Mouse (Mus musculus) spleen, postnatal 36 days (tissue): ENCODE results near the gene Entpd7.

Experiments used
- DNase-seq, 2 experiments: peaks; one replicate each; pipeline ENCODE4 v3.0.0; 2022; ENCODE audit warnings: low spot score in 2 of 2, mixed read lengths in 1 of 2

Gene Entpd7

GRCm38 (mm10) chr19:43674730-43675524 is 14.5 kb upstream of the Entpd7 start, which contains the start of gene Slc25a28:
Slc25a28 (minus strand) TSS chr19:43674881.
- DNase-seq: peak; percentile 99 to 100

GRCm38 (mm10) chr19:43675525-43676400 is 13.7 kb upstream of the Entpd7 start:
- peak; percentile 60 to 67 for DNase-seq

DNA sequence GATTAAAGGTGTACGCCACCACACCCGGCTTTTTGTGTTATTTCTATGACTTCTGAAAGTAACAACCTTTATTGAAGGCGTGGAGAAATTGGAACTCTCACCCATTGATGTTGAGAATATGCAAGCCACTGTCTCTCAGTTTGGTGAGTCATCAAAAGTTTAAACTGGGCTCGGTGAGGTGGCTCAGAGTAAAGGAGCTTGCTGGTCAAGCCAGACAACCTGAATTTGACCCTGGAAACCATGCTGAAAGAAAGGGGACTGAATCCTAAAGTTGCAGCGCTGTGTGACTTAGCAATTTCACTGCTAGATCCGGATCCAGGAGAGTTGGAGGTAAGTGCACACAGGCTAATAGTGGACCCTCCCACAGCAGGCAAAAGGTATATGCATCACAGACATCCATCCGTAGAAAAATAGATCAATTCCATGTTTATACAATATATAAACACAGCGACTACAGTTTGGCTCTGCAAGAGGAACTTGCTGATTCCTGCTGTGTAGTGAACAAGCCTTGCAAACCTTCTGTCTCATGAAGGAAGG is 10.9 kb upstream of the Entpd7 start:
- no peak for DNase-seq

- peak; percentile 61 to 75 for DNase-seq
These were observed 9.9 kb upstream of the Entpd7 start for GRCm38 (mm10) chr19:43679474-43679981.

- DNase-seq: no peak
These were observed 7.9 kb upstream of the Entpd7 start for GRCm38 (mm10) chr19:43681541-43681940.

- DNase-seq: no peak
These were observed 3.3 kb downstream of the Entpd7 start for GRCm38 (mm10) chr19:43692815-43693214.

DNA sequence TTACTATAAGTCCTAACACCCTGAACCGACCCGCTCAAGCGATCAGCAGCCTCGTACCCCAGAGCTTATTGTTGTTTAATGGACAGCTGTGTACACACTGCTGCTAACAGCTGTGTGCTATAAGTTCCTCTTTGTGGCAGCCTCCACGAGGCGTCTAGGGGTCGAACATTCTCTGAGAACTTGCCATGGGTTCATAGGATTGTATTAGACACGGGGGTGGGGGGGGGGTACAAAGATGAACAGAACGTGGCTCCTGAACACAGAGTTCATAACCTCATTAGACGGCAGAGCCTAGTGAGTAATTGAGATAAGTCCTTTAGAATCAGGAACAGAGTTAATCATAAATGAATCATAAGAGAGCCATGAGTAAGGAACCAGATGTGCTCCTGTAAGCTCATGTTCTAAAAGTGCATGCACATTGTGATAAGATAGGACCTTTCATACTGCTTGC is 6.1 kb downstream of the Entpd7 start:
- DNase-seq: no peak

DNA sequence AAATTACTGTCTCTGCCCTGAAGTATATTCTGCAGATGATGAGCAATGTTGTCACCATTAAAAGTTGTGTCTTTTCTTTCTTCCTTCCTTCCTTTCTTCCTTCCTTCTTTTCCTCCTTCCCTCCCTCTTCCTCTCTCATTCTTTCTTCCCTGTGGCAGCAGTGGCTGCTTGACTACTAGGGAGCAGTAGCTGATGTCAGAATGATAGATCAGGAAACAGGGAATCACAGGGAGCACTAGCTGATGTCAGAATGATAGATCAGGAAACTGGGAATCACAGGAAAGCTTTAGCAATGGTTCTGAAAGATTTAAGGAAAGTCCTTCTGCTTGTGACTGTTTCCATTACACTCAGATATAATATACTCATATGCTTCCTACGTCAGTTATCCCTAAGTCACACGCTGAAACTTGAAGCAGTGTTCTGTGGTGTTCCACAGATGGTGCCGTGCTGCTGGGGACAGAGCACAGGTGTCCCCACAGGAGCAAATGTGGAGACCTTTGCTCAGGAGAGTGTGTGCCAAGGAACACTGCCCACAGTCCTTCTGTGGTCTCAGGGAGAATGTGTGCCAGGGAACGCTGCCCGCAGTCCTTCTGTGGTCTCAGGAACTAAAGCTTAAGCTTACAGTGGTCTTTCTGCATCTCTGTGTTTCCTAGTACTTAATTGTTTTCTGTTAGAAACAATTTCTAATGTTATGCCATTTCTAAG is 8.3 kb downstream of the Entpd7 start:
- DNase-seq: no peak

DNA sequence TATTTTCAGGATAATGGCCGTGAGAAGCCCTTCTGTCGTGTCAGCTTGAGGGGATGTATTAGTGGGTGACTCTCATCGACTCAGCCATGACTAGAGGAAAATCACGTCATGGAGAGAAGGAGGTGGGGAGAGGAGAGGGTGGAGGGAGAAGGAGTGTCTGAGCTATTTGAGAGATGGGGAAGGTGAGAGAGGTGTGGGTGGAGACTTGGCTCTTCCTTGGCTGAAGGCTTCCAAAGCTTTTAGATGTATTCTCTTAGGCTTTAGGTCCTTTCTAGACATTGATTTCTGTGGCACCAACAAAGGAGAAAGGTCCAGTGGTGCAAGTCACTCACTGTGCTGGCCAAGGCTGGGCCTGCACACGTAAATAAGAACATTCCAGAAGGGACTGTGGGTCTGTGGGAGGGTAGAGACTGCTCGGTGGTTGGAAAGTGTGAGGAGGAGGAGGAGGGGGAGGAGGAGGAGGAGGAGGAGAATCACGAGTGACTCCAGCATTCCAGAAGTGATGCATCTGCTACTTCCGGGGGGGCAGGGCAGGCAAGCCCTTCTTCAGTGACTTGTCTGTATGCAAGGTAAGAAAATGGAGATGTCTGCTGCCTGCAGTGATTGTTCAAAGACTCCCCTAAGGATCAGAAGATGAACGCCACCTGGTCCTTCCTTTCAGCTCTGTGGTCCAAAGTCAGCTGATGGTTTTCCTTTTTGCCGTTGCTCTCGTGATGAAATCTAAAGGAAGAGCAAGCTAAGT is 9.7 kb downstream of the Entpd7 start:
- no peak for DNase-seq

- DNase-seq: no peak
These were observed 10.3 kb downstream of the Entpd7 start for GRCm38 (mm10) chr19:43699763-43700155.

- no peak for DNase-seq
These were observed 14.7 kb downstream of the Entpd7 start for GRCm38 (mm10) chr19:43704211-43704610.

- DNase-seq: no peak
These were observed 15.5 kb downstream of the Entpd7 start for GRCm38 (mm10) chr19:43704787-43705497.

- no peak for DNase-seq
These were observed 18.7 kb downstream of the Entpd7 start for GRCm38 (mm10) chr19:43708206-43708605.

DNA sequence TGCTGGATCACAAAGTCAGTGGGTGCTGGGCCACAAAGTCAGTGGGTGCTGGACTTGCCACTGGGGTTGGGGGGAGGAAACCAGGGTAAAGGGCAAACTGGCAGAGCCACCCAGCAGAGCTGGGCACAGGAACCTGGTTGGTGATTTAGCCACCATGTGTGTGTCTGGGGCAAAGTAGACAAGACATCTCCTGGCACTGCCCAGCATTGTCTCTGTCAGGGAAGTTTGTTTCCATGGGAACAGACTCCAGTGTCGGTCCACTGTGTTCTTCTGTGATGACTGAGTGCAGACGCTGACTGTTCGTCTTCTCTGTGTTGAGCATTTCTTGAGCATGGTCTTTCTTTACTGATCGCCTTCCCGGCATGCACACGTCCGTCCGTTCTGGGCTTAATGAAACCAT is 19.8 kb downstream of the Entpd7 start:
- DNase-seq: no peak

GRCm38 (mm10) chr19:43711159-43711916 is 21.9 kb downstream of the Entpd7 start:
- peak; percentile 59 to 69 for DNase-seq

- DNase-seq: no peak
These were observed 22.5 kb downstream of the Entpd7 start for GRCm38 (mm10) chr19:43711971-43712370.

GRCm38 (mm10) chr19:43720061-43720460 is 30.6 kb downstream of the Entpd7 start:
- no peak for DNase-seq

GRCm38 (mm10) chr19:43722891-43723290 is 33.4 kb downstream of the Entpd7 start:
- no peak for DNase-seq

DNA sequence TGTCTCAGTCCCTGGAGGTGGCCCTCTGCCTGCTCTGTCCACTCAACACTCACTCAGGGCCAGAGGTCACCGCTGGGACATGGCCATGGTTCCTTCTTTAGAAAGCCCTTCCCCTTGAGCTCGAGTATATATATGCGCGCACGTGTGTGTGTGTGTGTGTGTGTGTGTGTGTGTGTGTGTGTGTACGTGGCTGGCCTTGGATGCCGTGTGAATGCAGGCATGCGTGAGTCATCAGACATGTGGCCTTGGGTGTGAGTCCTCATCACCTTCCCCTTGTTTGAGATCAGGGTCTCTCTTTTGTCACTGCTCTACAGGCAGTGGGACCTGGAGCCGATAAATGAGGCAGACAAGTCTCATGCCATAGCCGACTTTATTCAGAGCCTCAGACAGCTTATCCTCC is 34.0 kb downstream of the Entpd7 start:
- DNase-seq: no peak
